Mouse (Mus musculus): ENCODE measurements around the gene Gnas.

Gnas gene

DNA sequence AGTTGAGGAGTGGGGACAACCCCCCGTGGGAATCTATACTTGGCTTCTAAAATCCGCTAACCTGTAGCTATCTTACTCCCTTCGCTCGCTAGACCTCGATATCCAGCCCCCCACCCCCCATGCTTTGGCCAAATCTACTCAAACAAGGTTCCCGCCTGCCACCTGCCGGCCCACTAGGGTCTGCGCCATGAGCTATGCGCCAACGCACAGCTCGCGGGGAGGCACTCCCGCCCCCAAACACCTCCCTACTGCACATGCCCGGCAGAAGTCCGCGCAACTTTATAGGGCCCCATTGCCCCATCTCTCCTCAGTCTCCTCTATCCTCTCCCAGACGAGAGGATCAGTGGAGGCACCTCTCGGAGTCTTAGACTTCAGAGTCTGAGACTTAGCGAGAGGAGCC lies at the start of gene Gnas:
Gene Gnas, plus strand, starts transcription at position 310 of the 400 bp plus-strand sequence.
- DNase-seq = no peak

DNA sequence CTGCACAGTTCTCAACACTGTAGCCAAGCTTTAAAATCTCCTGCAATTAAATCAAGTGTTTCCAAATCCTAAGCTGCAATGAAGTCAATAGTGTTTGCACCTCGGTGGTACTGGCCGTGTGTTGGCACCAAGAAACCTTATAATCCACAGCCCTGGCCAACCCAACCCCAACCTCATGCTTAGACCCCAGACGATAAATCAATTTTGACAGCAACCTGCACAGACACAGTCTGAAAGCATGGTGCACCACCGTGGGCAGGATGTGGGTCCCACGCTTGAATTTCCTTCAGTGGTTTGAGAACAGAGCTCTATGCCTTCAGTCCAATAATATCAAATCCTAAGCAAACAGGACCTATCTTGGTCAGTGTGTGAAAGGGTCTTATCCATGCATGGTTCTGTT lies 41.7 kb upstream of the Gnas start:
- DNase-seq = no peak

DNA sequence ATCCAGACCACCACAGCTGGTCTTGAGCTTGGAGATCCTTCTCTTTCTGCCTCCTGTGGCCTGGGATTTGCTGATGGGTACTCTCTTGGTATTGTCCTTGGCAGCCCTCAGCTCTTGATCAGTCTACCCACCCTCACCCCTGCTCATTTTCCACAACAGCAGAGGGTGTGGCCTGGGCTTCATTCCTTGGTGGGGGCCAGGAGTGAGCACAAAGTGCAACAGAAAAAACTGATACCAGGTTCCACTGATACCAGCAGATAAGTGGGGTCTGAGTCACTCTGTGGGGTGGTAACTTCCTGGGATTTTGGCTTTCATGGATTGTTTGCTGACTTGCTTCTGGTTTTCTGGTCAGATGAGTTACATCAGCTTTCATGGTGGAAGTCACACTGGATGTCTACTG lies 32.2 kb upstream of the Gnas start:
- no peak for DNase-seq

DNA sequence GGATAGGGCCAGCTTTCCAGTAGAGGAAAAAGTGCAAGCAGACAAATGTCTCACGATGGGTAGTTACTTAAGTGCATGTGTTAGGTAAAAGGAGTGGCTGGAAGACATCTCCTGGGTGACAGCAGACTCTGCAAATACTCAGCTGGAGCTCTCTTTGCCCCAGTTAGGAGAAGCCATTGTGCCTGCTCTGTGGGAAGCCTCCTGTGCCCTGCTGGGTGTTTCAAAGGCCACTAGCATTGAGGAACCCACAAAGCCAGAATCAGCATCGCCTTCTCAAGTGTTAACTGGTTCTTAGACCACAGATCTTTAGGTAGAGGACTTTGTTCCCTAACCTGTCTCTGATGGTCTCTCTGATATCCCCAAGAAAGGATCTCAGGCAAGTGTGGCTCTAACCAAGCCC lies 26.8 kb upstream of the Gnas start:
- no peak for DNase-seq

DNA sequence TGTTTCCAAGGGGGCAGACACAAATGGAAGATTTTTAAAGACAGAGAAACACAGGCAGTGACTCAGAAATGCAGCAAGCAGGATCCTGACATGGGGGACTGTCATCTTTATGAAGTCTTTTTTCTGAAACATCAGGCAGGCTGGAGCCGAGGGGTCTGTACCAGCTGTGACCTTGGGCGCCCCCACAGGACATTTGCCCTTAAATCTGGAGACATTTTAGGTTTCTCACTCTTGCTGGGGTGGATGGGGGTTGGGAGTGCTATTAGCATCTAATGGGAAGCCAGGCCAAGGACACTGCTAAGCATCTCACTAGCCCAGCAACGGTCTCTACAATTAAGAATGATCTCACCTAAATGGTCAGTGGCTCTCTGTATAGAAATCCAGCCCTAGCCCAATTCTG lies 24.1 kb upstream of the Gnas start:
- DNase-seq = no peak

DNA sequence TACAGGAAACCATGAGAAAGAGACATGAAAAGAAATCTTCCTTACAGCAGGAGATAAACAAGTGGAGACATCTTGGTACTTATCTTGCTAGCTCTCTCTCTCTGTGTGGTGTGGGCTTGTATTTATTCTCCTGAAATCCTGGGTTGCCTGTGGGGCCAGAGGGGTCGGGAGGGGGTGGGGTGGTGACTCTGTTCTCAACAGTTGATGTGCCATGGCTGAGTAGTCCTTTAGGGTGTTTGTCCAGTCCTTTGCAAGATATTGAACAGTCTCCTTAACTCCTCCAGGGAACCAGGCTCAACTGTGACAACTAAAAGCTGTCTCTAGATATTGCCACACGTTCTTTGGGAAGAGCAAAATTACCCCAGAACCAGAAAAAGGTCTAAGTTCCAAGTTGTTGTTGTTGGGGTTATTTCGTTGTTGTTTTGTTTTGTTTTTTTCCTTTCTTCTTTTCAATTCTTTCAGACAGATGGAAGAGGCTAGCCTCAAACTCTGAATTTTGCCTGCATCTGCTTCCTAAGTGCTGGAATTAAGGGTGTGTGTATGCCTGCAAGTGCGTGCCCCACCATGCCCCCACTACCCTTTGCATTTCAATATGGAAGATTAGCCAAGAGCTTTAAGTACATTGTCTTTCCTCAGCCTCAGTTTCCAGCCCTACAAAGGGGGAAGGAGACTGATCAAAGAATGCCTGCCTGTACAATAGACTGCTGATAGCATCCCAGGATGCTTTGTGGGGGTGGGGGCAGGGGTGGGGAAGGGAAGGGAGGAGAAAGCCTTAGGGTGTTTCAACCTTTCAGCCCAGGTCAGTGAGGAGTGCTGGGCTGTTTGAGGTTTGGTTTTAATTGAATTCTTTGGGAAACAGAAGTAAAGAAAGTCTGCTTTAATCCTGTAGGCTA lies 23.0 kb upstream of the Gnas start:
- DNase-seq = no peak

DNA sequence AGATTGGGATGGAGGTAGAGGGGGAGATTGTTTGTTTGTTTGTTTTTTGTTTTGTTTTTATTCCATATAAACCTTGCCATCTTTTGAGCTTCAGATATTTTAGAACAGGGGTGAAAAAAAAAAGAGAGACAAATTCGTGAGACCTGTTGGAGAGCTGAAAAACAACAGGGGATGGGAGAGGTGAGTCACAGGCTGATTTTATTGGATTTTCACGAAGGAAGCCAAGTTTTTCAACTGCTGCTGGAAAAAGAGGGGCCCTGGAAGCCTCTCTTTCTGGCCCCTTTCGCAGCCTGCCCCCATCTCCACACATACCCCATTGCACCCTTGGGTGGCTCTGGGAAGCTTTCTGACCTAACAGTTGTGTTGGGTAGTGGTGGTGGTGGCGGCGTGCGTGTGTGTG lies 22.3 kb upstream of the Gnas start:
- no peak for DNase-seq

DNA sequence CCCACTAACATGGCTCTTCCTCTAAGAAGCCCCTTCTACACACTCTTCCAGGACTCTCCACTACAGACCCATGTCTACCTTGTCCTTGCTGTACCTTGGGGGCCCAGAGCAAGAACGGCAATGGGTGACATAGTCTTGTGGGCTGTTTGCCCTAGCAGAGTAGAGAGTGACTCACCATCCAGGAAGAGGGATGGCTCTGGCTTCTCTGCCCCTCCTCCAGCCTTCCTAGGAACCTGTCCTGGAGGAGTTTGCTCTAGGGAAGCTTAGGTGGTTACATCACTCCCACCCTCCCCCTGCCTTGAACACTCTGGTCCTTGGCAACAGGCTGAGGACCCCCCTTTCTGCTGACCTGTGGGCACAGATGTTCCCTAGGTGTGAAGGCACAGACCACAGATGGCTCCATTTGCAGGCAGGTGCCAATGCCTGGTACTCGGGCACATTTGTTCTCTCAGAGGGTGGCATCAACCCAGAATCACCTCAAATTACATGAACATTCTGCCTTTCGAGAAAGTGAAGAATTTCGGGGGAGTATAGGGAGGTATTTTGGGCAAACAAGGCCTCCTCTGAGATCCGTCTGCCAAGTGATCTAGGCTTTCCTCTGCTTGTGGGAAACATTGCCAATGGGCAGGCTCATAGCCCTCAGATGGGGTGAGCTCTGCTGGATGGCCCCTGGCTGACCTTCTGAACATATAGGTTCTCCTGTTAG lies 20.9 kb upstream of the Gnas start:
- DNase-seq = no peak

DNA sequence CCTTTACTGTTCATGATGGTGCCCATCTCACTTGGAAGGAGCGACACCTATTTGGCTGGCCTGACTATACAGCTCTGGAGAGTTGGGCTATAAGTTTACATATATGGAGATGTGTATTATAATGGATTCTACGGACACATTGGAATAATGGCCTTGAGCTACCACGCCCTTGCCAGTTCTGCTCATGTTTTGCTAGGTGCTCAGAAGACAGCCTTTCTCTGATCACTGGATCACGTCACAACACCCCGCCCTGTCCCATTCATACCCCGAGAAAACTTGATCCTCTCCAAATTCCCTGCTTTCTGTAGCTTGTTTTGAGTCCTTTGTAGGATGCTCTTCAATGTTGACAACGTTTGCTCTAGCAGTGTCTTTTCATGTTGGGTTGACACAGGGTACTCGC lies 19.9 kb upstream of the Gnas start:
- DNase-seq = no peak

DNA sequence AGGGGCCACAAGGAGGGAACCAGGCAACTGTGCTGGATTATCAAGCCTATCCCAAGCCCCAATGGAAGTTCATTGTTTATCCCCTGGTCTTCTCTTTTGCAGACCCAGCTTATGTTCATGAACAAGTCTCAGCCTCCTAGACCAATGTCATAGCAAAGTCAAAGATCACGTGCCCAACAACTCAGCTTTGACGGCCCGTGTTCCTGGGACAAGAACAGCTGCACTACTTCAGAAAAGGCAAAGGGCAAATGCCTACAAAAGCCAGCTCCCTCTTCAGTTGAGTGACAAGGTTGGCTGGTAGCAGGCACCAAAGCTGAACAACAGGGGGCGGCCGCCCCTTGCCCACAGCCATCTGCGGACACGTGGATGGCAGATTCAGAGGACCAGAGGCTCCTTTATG lies 13.7 kb upstream of the Gnas start:
- no peak for DNase-seq

DNA sequence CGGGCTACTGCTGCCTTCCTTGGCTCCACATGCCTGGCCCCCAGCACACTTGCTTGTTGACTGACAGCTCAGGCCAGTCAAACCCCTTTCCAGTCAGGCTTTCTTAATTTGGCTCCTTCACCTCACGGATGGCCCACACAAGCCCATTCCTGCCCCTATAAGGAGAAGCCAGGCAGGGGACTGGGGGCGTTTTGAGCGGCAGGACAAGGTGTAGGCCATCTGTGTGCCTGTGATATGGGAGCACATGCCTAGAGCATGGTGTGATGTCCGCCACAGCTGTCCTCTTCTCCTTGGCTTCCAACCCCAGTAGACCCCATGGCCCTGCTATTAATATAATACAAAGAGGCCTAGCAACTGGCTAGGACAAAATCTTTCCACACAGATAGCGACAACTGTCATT lies 12.7 kb upstream of the Gnas start:
- DNase-seq = no peak

DNA sequence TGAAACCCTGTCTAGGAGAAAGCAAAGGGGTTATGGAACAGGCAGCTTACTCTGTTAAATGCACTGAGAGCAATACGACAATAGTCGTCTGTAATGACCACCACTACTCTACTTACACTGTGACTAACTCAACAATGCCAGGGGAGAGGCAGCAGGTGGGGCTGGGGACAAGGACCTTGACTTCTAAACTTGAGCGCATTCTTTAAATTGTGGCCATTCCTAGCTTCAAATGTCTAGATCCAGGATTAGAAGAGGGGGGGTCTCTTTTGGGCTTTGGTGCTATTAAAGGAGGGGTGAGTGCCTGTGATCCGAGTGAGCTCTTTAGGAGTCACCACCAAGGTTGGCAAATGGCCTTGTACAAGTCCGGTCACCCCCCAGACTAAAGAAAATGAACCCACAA lies 11.0 kb upstream of the Gnas start:
- DNase-seq = no peak

DNA sequence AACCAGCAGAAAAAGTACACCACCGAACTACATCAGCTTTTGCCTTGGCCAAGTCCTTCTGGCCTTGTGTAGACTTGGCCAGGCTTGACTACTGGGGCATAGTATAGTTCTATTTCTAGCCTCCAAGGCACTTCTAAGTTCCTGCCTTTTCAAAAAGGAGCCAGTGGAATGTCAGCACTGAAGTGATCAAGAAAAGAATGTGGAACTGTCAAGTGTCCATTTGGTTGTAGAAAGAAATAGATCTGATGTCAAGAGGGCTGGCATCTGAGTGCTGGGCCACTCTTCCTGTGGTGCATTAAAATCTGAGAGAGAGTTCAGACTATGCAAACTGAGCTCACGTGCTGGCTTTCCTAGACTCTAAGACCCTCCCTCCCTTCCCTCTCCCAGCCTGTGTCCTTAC lies 10.2 kb upstream of the Gnas start:
- no peak for DNase-seq

DNA sequence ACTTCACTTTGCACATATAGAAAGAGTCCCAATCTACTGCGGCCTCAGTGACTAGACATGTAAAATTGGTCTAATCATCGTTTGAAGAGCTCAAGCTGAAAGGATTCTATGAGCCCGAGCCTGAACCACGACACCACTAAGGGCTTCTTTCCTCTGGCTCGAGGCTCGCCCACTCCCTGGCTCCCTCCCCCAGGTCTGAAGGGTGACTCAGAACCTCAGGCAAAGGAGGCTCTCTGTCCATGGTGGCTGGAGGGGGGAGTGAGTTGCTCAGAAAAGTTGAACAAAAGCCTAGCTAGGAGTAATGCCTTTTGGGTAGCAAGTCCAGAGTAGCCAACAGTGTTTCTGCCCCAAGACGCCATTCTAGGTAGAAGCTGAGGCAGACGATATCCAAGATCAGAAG lies 4.3 kb upstream of the Gnas start:
- DNase-seq = no peak

DNA sequence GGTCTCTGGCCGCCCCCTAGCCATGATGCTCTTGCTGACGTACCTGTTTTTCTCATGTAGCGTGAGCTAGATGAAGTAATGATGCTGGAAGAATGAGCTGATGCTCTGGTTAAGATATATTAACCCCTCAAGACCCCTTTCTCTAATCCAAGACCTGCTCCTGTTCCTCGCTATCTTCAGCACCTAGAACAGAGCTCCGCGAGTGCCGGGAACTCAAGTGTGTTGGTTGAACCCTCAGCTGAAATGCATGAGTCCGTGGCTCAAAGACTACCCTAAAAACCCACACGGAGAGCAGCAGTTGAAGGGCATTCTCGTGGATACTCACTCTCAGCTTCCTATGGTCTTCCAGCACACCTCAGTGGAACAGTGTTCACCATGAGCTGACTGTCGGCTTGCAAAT lies 779 bp upstream of the Gnas start:
- DNase-seq = no peak

DNA sequence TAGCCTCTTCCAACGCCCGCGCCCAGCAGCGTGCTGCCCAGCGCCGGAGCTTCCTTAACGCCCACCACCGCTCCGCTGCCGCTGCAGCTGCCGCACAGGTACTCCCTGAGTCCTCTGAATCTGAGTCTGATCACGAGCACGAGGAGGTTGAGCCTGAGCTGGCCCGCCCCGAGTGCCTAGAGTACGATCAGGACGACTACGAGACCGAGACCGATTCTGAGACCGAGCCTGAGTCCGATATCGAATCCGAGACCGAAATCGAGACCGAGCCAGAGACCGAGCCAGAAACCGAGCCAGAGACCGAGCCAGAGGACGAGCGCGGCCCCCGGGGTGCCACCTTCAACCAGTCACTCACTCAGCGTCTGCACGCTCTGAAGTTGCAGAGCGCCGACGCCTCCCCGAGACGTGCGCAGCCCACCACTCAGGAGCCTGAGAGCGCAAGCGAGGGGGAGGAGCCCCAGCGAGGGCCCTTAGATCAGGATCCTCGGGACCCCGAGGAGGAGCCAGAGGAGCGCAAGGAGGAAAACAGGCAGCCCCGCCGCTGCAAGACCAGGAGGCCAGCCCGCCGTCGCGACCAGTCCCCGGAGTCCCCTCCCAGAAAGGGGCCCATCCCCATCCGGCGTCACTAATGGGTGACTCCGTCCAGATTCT lies 812 bp downstream of the Gnas start:
- no peak for DNase-seq

DNA sequence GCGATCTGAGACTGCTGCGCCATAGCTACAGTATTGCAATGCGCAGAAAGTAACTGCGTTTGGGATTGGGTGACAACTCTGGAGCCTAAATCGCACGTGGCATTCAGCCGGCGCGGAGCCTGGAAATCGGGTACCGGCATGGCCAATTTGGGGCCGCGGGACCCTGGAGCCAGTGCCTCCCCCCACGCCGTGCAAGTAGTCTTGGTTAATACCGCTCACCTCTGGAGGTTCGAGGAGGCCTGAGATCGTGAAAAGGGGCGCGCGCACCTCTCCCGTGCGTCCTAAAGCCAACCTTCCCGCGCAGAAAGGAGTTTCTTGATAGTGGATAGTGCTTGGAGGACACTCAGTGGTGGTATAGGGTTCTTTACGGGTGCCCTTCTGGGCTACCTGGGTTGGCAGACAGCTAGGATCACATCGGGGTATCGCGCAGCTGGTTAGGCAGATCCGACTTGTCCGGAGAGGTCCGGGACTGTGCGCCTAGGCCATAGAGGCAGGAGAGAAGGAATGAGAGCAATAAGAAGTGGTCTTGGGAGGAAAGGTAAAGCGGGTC lies 1.9 kb downstream of the Gnas start:
- DNase-seq = no peak

DNA sequence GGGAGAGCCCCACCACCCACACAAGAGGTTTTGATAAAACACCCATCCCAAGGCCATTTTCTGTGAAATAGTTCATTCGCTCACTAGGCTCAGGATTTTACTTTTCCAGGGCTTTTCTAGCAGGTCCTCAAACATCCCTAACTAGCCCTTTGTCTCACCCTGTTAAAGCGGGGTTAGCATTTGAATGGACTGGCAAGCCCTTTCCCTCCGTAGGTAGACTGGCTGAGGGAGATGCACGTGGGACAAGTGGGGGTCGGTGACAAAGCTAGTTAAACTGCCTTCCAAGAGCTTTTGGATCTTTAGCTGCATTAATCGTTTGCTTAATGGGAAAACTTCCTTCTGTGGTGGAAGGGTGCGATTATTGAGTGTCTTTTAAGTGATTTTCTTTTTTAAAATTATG lies 3.8 kb downstream of the Gnas start:
- no peak for DNase-seq

DNA sequence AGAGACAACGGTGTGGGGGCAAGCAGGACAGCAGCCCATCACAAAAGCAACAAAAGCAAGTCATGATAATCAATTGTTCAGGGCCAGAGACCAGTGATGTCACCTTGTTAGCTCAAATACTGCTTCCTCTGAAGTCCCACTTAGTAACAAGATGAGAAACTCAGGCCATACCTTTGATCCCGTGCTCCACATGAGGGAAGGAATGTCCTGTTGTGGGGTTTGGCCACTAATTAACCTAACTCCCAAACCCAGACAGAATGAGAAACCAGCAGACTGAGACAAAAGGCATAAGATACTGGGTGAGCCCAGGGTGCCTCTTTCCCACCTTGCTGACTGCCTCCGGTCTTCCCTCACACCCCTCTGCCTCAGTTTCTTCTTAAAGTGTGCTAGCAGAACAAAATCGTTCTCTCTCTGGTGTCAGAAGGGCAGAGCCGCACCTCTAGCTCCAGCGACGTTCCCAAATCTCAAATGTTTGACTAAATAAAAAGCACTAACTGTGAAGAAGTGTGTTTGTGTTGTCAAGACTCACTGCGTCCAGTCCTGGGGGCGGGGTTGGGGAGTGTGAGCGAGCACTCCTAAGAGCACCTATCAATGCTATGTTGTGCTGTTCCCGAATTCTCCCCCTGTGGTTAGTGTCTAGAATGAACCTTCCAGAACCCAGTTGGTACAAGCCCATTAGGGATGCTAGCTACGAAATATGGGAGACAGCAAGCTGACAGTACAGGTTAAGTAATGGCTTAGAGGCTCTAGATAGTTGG lies 4.7 kb downstream of the Gnas start:
- no peak for DNase-seq

DNA sequence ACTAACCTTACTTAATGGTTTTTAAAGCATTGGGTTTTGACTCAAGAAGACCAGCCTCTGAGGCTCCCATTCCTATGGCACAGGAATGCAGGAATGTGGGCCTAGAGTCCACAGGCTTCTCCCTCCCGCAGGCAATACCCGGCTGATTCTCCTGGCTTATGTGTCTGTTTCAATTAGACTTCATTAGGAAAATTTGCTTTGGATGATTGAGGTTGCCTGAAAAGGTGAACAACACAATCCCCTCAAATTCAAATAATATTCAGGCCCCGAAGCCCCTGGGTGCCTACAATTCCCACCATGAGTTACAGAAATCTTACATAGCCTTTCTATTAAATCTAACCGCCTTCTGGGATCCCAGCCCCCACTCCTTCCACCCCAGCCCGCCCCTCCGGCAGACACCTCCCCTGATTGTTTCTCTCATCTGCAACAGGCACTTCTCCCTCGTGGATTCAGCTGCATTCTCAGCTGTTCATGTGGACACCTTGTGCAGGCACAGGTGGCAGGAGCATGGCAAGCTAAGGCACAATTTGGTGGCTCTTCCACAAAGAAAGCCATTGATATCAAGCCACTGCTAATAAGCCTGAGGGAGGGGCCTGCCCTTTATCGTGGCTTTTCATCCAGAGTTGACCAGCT lies 7.0 kb downstream of the Gnas start:
- DNase-seq = no peak

DNA sequence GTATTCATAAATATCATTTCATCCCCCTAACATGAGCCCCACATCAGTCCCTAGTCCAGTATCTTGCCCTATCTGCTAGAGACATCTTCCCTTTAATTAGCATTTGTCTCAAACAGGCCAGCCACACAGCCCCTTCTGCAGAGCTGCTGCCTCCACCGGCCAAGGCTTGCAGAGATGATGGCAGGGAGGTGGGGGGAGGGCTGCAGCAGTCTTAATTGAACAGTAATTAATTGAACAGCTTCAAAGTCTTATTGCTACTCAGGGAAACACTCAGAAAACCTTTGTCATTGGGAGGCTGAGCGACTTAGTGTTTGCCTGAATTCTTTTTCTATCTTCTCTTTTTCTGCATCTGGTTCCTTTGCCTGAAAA lies 7.5 kb downstream of the Gnas start:
- no peak for DNase-seq

DNA sequence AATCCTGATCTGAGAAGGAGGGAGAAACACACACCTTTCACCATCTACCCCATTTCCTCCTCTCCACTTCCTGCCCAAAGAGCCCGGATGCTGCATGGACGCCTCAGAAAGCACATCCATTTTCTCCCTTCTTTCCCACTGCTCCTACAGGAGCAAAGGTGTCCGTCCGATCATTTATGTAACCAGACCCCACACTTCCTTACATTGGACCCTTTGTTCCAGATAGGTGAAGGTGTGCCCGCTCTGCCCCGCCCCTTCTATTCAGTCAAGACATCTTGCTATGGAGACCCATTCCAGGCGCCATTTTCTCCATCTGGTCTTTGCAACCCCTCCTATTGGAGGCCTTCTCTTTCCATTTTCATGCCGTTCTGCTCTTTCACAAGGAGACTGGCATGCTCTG lies 10.3 kb downstream of the Gnas start:
- no peak for DNase-seq
